Mouse (Mus musculus): ENCODE measurements around the gene Hapln1.

- TF ChIP-seq CTCF (IDR thresholded peaks at IDR 0.05; ENCODE audit: low read depth, low read length) (no peak), POLR2AphosphoS5 (IDR thresholded peaks at IDR 0.05; ENCODE audit: insufficient replicate concordance, low read depth, low read length) (no peak), GATA1 (IDR thresholded peaks at IDR 0.05; ENCODE audit: borderline replicate concordance, low read length) (no peak), TAL1 (conservative IDR thresholded peaks at IDR 0.05; ENCODE audit: low read depth, low read length) (no peak), GATA2 (IDR thresholded peaks at IDR 0.05; ENCODE audit: borderline replicate concordance, low read depth, low read length) (no peak)
Observed at GRCm38 (mm10) chr13:89551502-89551901, 11.9 kb downstream of the Hapln1 start.

All from G1E (cell line).